Mouse (Mus musculus) spleen, adult 18-20 months (tissue): ENCODE results near the gene Trio.

Source experiments
- DNase-seq, 2 experiments: peaks; one replicate each; pipeline ENCODE4 v3.0.0; 2022; ENCODE audit warnings: mixed read lengths in 2 of 2

Gene Trio

GRCm38 (mm10) chr15:28025447-28026166 lies at the start of gene Trio:
Gene Trio, minus strand, starts transcription at chr15:28025848.
- peak; percentile 78 to 91 for DNase-seq

- DNase-seq = no peak
These were observed 48.8 kb upstream of the Trio start for GRCm38 (mm10) chr15:28074416-28074970.

- DNase-seq = no peak
These were observed 46.0 kb upstream of the Trio start for GRCm38 (mm10) chr15:28071601-28072000.

- no peak for DNase-seq
These were observed 45.2 kb upstream of the Trio start for GRCm38 (mm10) chr15:28070771-28071419.

- no peak for DNase-seq
These were observed 44.6 kb upstream of the Trio start for GRCm38 (mm10) chr15:28070221-28070620.

- no peak for DNase-seq
These were observed 41.7 kb upstream of the Trio start for GRCm38 (mm10) chr15:28067373-28067772.

GRCm38 (mm10) chr15:28066468-28066867 lies 40.8 kb upstream of the Trio start:
- no peak for DNase-seq

GRCm38 (mm10) chr15:28065572-28065971 lies 39.9 kb upstream of the Trio start:
- no peak for DNase-seq

- DNase-seq = no peak
These were observed 39.1 kb upstream of the Trio start for GRCm38 (mm10) chr15:28064733-28065088.

- DNase-seq = no peak
These were observed 38.6 kb upstream of the Trio start for GRCm38 (mm10) chr15:28064081-28064732.

- no peak for DNase-seq
These were observed 37.8 kb upstream of the Trio start for GRCm38 (mm10) chr15:28063466-28063865.

GRCm38 (mm10) chr15:28062016-28062415 lies 36.4 kb upstream of the Trio start:
- no peak for DNase-seq

- DNase-seq = no peak
These were observed 35.3 kb upstream of the Trio start for GRCm38 (mm10) chr15:28060977-28061376.

- no peak for DNase-seq
These were observed 34.8 kb upstream of the Trio start for GRCm38 (mm10) chr15:28060423-28060822.

GRCm38 (mm10) chr15:28057545-28057944 lies 31.9 kb upstream of the Trio start:
- DNase-seq = no peak

- no peak for DNase-seq
These were observed 29.1 kb upstream of the Trio start for GRCm38 (mm10) chr15:28054731-28055130.

GRCm38 (mm10) chr15:28054111-28054510 lies 28.5 kb upstream of the Trio start:
- no peak for DNase-seq

GRCm38 (mm10) chr15:28053226-28053625 lies 27.6 kb upstream of the Trio start:
- no peak for DNase-seq

- DNase-seq = no peak
These were observed 26.2 kb upstream of the Trio start for GRCm38 (mm10) chr15:28051811-28052210.

GRCm38 (mm10) chr15:28051104-28051625 lies 25.5 kb upstream of the Trio start:
- no peak for DNase-seq

GRCm38 (mm10) chr15:28047711-28048110 lies 22.1 kb upstream of the Trio start:
- DNase-seq = no peak

GRCm38 (mm10) chr15:28041158-28041865 lies 15.7 kb upstream of the Trio start:
- no peak for DNase-seq

GRCm38 (mm10) chr15:28037651-28038050 lies 12.0 kb upstream of the Trio start:
- no peak for DNase-seq
